Mouse (Mus musculus) stomach, postnatal 0 days (tissue): ENCODE measurements around the gene 1110017D15Rik.

Source experiments
- CTCF ChIP-seq: IDR thresholded peaks from 2 replicates; pipeline ENCODE4 v1.5.1; 2016; ENCODE audit warnings: antibody characterized with exemption, low read depth, mild to moderate bottlenecking, moderate library complexity
- EP300 ChIP-seq: optimal IDR thresholded peaks from 2 replicates; pipeline ENCODE3; 2016; ENCODE audit warnings: antibody characterized with exemption

DNA sequence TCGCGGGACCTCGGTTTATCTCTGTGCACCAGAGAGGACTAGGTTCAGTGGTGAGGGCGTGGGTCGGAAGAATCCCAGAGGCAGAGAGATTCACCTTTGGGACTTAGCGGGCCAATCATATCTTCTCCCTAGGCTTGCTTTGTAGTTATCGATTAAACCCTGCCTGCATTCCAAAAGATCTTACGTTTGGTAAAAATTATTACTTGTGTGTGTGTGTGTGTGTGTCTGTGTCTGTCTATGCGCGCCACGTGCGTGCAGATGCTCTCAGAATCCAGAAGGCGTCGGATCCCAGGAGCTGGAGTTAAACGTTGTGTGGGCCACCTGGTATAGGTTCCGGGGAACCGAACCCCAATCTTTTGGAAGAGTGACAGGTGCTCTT, 51.9 kb downstream of the 1110017D15Rik start:
- TF ChIP-seq CTCF (peak; percentile 33; the same call in 1 of the 2 replicates), EP300 (no peak)
